Mouse (Mus musculus): Measurements from ENCODE around the gene Hmx3. TPM values are rescaled to one million over a fixed set of nuclear protein-coding genes. Genes with fewer than 3 reads are reported as not detected.

Gene Hmx3
- total RNA-seq, 1 experiment from 2014 or later: not detected

GRCm38 (mm10) chr7:131555301-131556081 lies 12.8 kb downstream of the Hmx3 start:
- ATAC-seq (replicated peaks; ENCODE audit: low read depth, poor library complexity, severe bottlenecking): no peak

- ATAC-seq (replicated peaks; ENCODE audit: low read depth, poor library complexity, severe bottlenecking): no peak
Observed at GRCm38 (mm10) chr7:131556116-131556515, 13.4 kb downstream of the Hmx3 start.

- ATAC-seq (replicated peaks; ENCODE audit: low read depth, poor library complexity, severe bottlenecking): no peak
Observed at GRCm38 (mm10) chr7:131556541-131557271, 14.0 kb downstream of the Hmx3 start.

- ATAC-seq (replicated peaks; ENCODE audit: low read depth, poor library complexity, severe bottlenecking): no peak
Observed at GRCm38 (mm10) chr7:131557751-131558150, 15.1 kb downstream of the Hmx3 start.

- ATAC-seq (replicated peaks; ENCODE audit: low read depth, poor library complexity, severe bottlenecking): peak; percentile 94
Observed at GRCm38 (mm10) chr7:131559986-131560696, 17.5 kb downstream of the Hmx3 start, which contains the start of gene Bub3. Bub3 (plus strand) TSS chr7:131560222.

GRCm38 (mm10) chr7:131560697-131561042 lies 18.0 kb downstream of the Hmx3 start:
- no peak for ATAC-seq (replicated peaks; ENCODE audit: low read depth, poor library complexity, severe bottlenecking)

- no peak for ATAC-seq (replicated peaks; ENCODE audit: low read depth, poor library complexity, severe bottlenecking)
Observed at GRCm38 (mm10) chr7:131575246-131575645, 32.6 kb downstream of the Hmx3 start.

- no peak for ATAC-seq (replicated peaks; ENCODE audit: low read depth, poor library complexity, severe bottlenecking)
Observed at GRCm38 (mm10) chr7:131582178-131582577, 39.5 kb downstream of the Hmx3 start.

- no peak for ATAC-seq (replicated peaks; ENCODE audit: low read depth, poor library complexity, severe bottlenecking)
Observed at GRCm38 (mm10) chr7:131585551-131585950, 42.9 kb downstream of the Hmx3 start.

Other genes with a start within 250 kb of the Hmx3 start
- gene Cuzd1, start 220.6 kb upstream of the Hmx3 start, total RNA-seq (2017): not detected in 2 replicates
- not detected in 2 replicates for gene Fam24b, start 213.4 kb upstream of the Hmx3 start, total RNA-seq (2017)
- not detected in 2 replicates for gene Fam24a, start 209.0 kb upstream of the Hmx3 start, total RNA-seq (2017)
- 7.0 and 11.1 TPM in 2 replicates for gene 2310057M21Rik, start 180.1 kb upstream of the Hmx3 start, total RNA-seq (2017)
- gene Pstk, start 171.7 kb upstream of the Hmx3 start, total RNA-seq (2017): 18.9 TPM in 2 replicates
- 23.5 and 28.7 TPM in 2 replicates for gene Ikzf5, start 132.3 kb upstream of the Hmx3 start, total RNA-seq (2017)
- 36.0 and 44.2 TPM in 2 replicates for gene Acadsb, start 132.3 kb upstream of the Hmx3 start, total RNA-seq (2017)
- gene Hmx2, start 5.9 kb downstream of the Hmx3 start, total RNA-seq (2017): not detected in 2 replicates
- gene Bub3, start 17.4 kb downstream of the Hmx3 start, total RNA-seq (2017): 79.4 and 86.7 TPM in 2 replicates

Measured in common myeloid progenitor, adult 5-6 weeks (primary cell).